Mouse (Mus musculus) midbrain, postnatal 0 days (tissue): Measurements from ENCODE around the gene Echdc1. TPM values are rescaled to one million over a fixed set of nuclear protein-coding genes. Genes with fewer than 3 reads are reported as not detected.

Experiments
- ATAC-seq: fragments of 200-750 bp; cut with Nextera tagmentation; 2 replicates; pipeline ENCODE4 v1.8.0; 2017; ENCODE audit warnings: moderate number of reproducible peaks, mild to moderate bottlenecking, moderate TSS enrichment, moderate library complexity; ENCODE audit not compliant: low FRiP score
- DNase-seq: peaks from one replicate; pipeline ENCODE4 v3.0.0-alpha.2; 2015; ENCODE audit warnings: low spot score
- H3K27ac ChIP-seq: fragments of 300-500 bp; sonication (generic); 2 replicates; pipeline ENCODE4 v1.5.1; 2014; ENCODE audit warnings: low read depth, mild to moderate bottlenecking, low read length, mixed read lengths
- H3K27me3 ChIP-seq: fragments of 300-500 bp; sonication (generic); 2 replicates; pipeline ENCODE4 v1.6.1; 2014; ENCODE audit warnings: low read length, control low read depth, mixed read lengths; ENCODE audit not compliant: insufficient read depth
- H3K36me3 ChIP-seq: fragments of 300-500 bp; sonication (generic); 2 replicates; pipeline ENCODE4 v1.6.1; 2014; ENCODE audit warnings: low read length, control low read depth, mixed read lengths; ENCODE audit not compliant: insufficient read depth
- H3K4me1 ChIP-seq: fragments of 300-500 bp; sonication (generic); 2 replicates; pipeline ENCODE4 v1.6.1; 2014; ENCODE audit warnings: mild to moderate bottlenecking, control low read depth, antibody characterized with exemption, low read length, mixed read lengths; ENCODE audit not compliant: insufficient read depth
- H3K4me2 ChIP-seq: fragments of 300-500 bp; sonication (generic); 2 replicates; pipeline ENCODE4 v1.6.1; 2014; ENCODE audit warnings: low read depth, mild to moderate bottlenecking, low read length, mixed read lengths; ENCODE audit not compliant: poor library complexity, severe bottlenecking
- H3K4me3 ChIP-seq: fragments of 300-500 bp; sonication (generic); 2 replicates; pipeline ENCODE4 v1.5.1; 2014; ENCODE audit warnings: low read depth, mild to moderate bottlenecking, low read length, moderate library complexity
- H3K9ac ChIP-seq: fragments of 300-500 bp; sonication (generic); replicated peaks from 2 replicates; pipeline ENCODE4 v1.6.1; 2014; ENCODE audit warnings: mild to moderate bottlenecking, low read length, moderate library complexity, mixed read lengths; ENCODE audit not compliant: poor library complexity, severe bottlenecking
- H3K9me3 ChIP-seq: fragments of 300-500 bp; sonication (generic); 2 replicates; pipeline ENCODE4 v1.6.1; 2016; ENCODE audit warnings: low read length, control low read depth
- CTCF ChIP-seq: IDR thresholded peaks from 2 replicates; pipeline ENCODE4 v1.5.1; 2016; ENCODE audit warnings: antibody characterized with exemption, mild to moderate bottlenecking
- WGBS: fragments of 180-500 bp; shearing (Covaris S2); extraction: QIAGEN DNeasy Blood & Tissue Kit; methylation state at CpG from one replicate; pipeline ENCODE4 v1.1.7; 2014; 5-methylcytosine and 5-hydroxymethylcytosine counted together
- polyA plus RNA-seq: library from polyadenylated mRNA; unstranded; fragments of >200 nt; fragmentation: Nextera tagmentation; extraction: Ambion mirVana; gene quantifications from 2 replicates; pipeline ENCODE4 v1.2.1, GENCODE M21; 2015
- total RNA-seq: library from RNA; depleted of rRNA; stranded (reverse); fragments of >200 nt; gene quantifications from 2 replicates; pipeline ENCODE4 v1.2.3, GENCODE M21; 2014

The Echdc1 gene
- total and polyA plus RNA-seq, 2 experiments from 2014 or later: 11.4 to 26.2 TPM

- TF ChIP-seq CTCF: no peak
- H3K27ac ChIP-seq: no peak overlapping the region
- no peaks in the 10 kb centered on the region for H3K4me1 ChIP-seq
- WGBS: 94% methylated on average over 2 of the region's 2 CpGs
- no peak overlapping the region for H3K9ac ChIP-seq
- no peaks in the 10 kb centered on the region for H3K27me3 ChIP-seq
- no peaks in the 10 kb centered on the region for H3K36me3 ChIP-seq
- ATAC-seq (no peak), DNase-seq (no peak)
- H3K4me3 ChIP-seq: no peak overlapping the region
- H3K9me3 ChIP-seq: no peaks in the 10 kb centered on the region
- no peak overlapping the region for H3K4me2 ChIP-seq
These were observed 11.9 kb downstream of the Echdc1 start for GRCm38 (mm10) chr10:29324817-29325216.

GRCm38 (mm10) chr10:29333836-29334235 lies 20.9 kb downstream of the Echdc1 start:
- Histone ChIP-seq H3K4me2 (no peak overlapping the region), H3K4me3 (no peak overlapping the region), H3K9me3 (no peaks in the 10 kb centered on the region), H3K36me3 (no peaks in the 10 kb centered on the region), H3K4me1 (no peaks in the 10 kb centered on the region), H3K27ac (no peak overlapping the region), H3K9ac (no peak overlapping the region), H3K27me3 (no peaks in the 10 kb centered on the region)
- DNase-seq (no peak), ATAC-seq (no peak)
- no peak for TF ChIP-seq CTCF
- WGBS: 80% methylated on average over 4 of the region's 4 CpGs

- Histone ChIP-seq H3K27me3 (no peaks in the 10 kb centered on the region), H3K4me2 (no peak overlapping the region), H3K4me3 (no peak overlapping the region), H3K9ac (no peak overlapping the region), H3K9me3 (no peaks in the 10 kb centered on the region), H3K4me1 (no peaks in the 10 kb centered on the region), H3K36me3 (no peaks in the 10 kb centered on the region; the same call in 1 of the 2 replicates), H3K27ac (no peak overlapping the region)
- ATAC-seq (no peak), DNase-seq (peak; percentile 76)
- TF ChIP-seq CTCF: peak; percentile 83
- WGBS: 52% methylated on average over 4 of the region's 4 CpGs
These were observed 25.5 kb downstream of the Echdc1 start for GRCm38 (mm10) chr10:29338355-29339056.

- no peak overlapping the region for H3K27ac ChIP-seq
- no peaks in the 10 kb centered on the region for H3K9me3 ChIP-seq
- no peak for TF ChIP-seq CTCF
- 96% methylated on average over 4 of the region's 4 CpGs for WGBS
- H3K4me3 ChIP-seq: no peak overlapping the region
- H3K4me2 ChIP-seq: no peak overlapping the region
- H3K9ac ChIP-seq: no peak overlapping the region
- no peaks in the 10 kb centered on the region for H3K27me3 ChIP-seq
- no peaks in the 10 kb centered on the region for H3K4me1 ChIP-seq
- DNase-seq: no peak
- ATAC-seq: no peak
- H3K36me3 ChIP-seq: peaks cover 11% of the 10 kb centered on the region
These were observed 31.3 kb downstream of the Echdc1 start for GRCm38 (mm10) chr10:29344232-29344631.

GRCm38 (mm10) chr10:29346638-29347037 lies 33.7 kb downstream of the Echdc1 start:
- ATAC-seq: no peak
- no peaks in the 10 kb centered on the region for H3K9me3 ChIP-seq
- H3K4me3 ChIP-seq: no peak overlapping the region
- no peaks in the 10 kb centered on the region for H3K27me3 ChIP-seq
- H3K9ac ChIP-seq: no peak overlapping the region
- no peak for TF ChIP-seq CTCF
- H3K27ac ChIP-seq: no peak overlapping the region
- H3K4me2 ChIP-seq: no peak overlapping the region
- peaks cover 11% of the 10 kb centered on the region for H3K36me3 ChIP-seq
- DNase-seq: no peak
- WGBS: 95% methylated on average over 7 of the region's 7 CpGs
- no peaks in the 10 kb centered on the region for H3K4me1 ChIP-seq

- Histone ChIP-seq H3K9ac (no peak overlapping the region), H3K4me2 (no peak overlapping the region), H3K4me1 (no peaks in the 10 kb centered on the region; the same call in 1 of the 2 replicates), H3K9me3 (no peaks in the 10 kb centered on the region), H3K36me3 (peaks cover 10% of the 10 kb centered on the region), H3K27ac (no peak overlapping the region), H3K27me3 (no peaks in the 10 kb centered on the region), H3K4me3 (no peak overlapping the region)
- no peak for ATAC-seq
- no peak for TF ChIP-seq CTCF
- DNase-seq: no peak
- 97% methylated on average over 2 of the region's 2 CpGs for WGBS
These were observed 38.5 kb downstream of the Echdc1 start for GRCm38 (mm10) chr10:29351420-29351819.
